Comparison of ENCODE assay signal across 16 mouse cellular contexts in genomic region chr1:144499719-144500118, GRCm38 (mm10).
"Had no signal": no experiment of that assay in that cellular context is flagged by ENCODE, and none has a peak within 500 bp of the region (broad histone marks: within the 10 kb centered on the region; RNA-seq: fewer than 3 reads in every experiment).

No protein-coding gene starts in this region.

- H3K4me3 ChIP-seq: kidney, embryonic 15.5 days; left cerebral cortex, adult 2 months; liver, embryonic 13.5 days; midbrain, embryonic 13.5 days; stomach, embryonic 15.5 days had no signal

- H3K36me3 ChIP-seq: kidney, embryonic 15.5 days; liver, embryonic 13.5 days; midbrain, embryonic 13.5 days; stomach, embryonic 15.5 days had no signal

- H3K27me3 ChIP-seq: kidney, embryonic 15.5 days; liver, embryonic 13.5 days; midbrain, embryonic 13.5 days; stomach, embryonic 15.5 days had no signal

- H3K4me1 ChIP-seq: kidney, embryonic 15.5 days; liver, embryonic 13.5 days; midbrain, embryonic 13.5 days; stomach, embryonic 15.5 days had no signal

- H3K9ac ChIP-seq: kidney, embryonic 15.5 days; liver, embryonic 13.5 days; lung, embryonic 14.5 days; midbrain, embryonic 13.5 days; stomach, embryonic 15.5 days had no signal

- ATAC-seq: intestine, postnatal 0 days; lung, postnatal 0 days; midbrain, embryonic 13.5 days had no signal

- H3K27ac ChIP-seq: kidney, embryonic 15.5 days; left cerebral cortex, adult 2 months; liver, embryonic 13.5 days; macrophage; midbrain, embryonic 13.5 days; stomach, embryonic 15.5 days had no signal

- DNase-seq: kidney, adult 8-10 months; kidney, postnatal 10 days; kidney, postnatal 36 days; layer of hippocampus, postnatal 36 days; liver, embryonic 13.5 days; lung, embryonic 14.5 days; right cerebral cortex, postnatal 14 days; spleen, adult 18-20 months; thymus, postnatal 36 days had no signal

- H3K9me3 ChIP-seq: kidney, embryonic 15.5 days; liver, embryonic 13.5 days; midbrain, embryonic 13.5 days; stomach, embryonic 15.5 days had no signal
